Mouse (Mus musculus) stomach, embryonic 16.5 days (tissue): Measurements from ENCODE around the gene Phf19. TPM values are rescaled to one million over a fixed set of nuclear protein-coding genes. Genes with fewer than 3 reads are reported as not detected.
A peak's percentile ranks its signal among the peaks of the same experiment; 100 is the strongest.

Experiments used
- ATAC-seq: fragments of 200-750 bp; cut with Nextera tagmentation; 2 replicates; pipeline ENCODE4 v1.8.0; 2017; ENCODE audit warnings: moderate number of reproducible peaks, moderate TSS enrichment; ENCODE audit not compliant: insufficient read depth, low FRiP score
- H3K27ac ChIP-seq: fragments of 300-500 bp; sonication (generic); 2 replicates; pipeline ENCODE4 v1.5.1; 2014; ENCODE audit warnings: low read length
- H3K27me3 ChIP-seq: fragments of 300-500 bp; sonication (generic); 2 replicates; pipeline ENCODE4 v1.6.1; 2014; ENCODE audit warnings: low read length, control low read depth, mixed read lengths; ENCODE audit not compliant: control insufficient read depth, insufficient read depth
- H3K36me3 ChIP-seq: fragments of 300-500 bp; sonication (generic); 2 replicates; pipeline ENCODE4 v1.6.1; 2014; ENCODE audit warnings: low read length; ENCODE audit not compliant: control insufficient read depth, insufficient read depth
- H3K4me1 ChIP-seq: fragments of 300-500 bp; sonication (generic); 2 replicates; pipeline ENCODE4 v1.6.1; 2014; ENCODE audit warnings: low read length, control low read depth, mixed read lengths; ENCODE audit not compliant: control insufficient read depth, insufficient read depth
- H3K4me2 ChIP-seq: fragments of 300-500 bp; sonication (generic); 2 replicates; pipeline ENCODE4 v1.6.1; 2014; ENCODE audit warnings: low read depth, low read length, mixed read lengths
- H3K4me3 ChIP-seq: fragments of 300-500 bp; sonication (generic); replicated peaks from 2 replicates; pipeline ENCODE4 v1.5.1; 2014; ENCODE audit warnings: mild to moderate bottlenecking, low read length
- H3K9ac ChIP-seq: fragments of 300-500 bp; sonication (generic); 2 replicates; pipeline ENCODE4 v1.6.1; 2014; ENCODE audit warnings: low read length
- H3K9me3 ChIP-seq: fragments of 300-500 bp; sonication (generic); replicated peaks from 2 replicates; pipeline ENCODE4 v1.6.1; 2016; ENCODE audit warnings: low read length, control low read depth; ENCODE audit not compliant: control insufficient read depth
- WGBS: fragments of 180-500 bp; shearing (Covaris S2); extraction: QIAGEN DNeasy Blood & Tissue Kit; methylation state at CpG from one replicate; pipeline ENCODE4 v1.1.7; 2014; 5-methylcytosine and 5-hydroxymethylcytosine counted together
- polyA plus RNA-seq: library from polyadenylated mRNA; unstranded; fragments of >200 nt; fragmentation: Nextera tagmentation; extraction: Ambion mirVana; gene quantifications from 2 replicates; pipeline ENCODE4 v1.2.1, GENCODE M21; 2015

Phf19 gene
- polyA plus RNA-seq, 1 experiment from 2014 or later, result 7.6 TPM

DNA sequence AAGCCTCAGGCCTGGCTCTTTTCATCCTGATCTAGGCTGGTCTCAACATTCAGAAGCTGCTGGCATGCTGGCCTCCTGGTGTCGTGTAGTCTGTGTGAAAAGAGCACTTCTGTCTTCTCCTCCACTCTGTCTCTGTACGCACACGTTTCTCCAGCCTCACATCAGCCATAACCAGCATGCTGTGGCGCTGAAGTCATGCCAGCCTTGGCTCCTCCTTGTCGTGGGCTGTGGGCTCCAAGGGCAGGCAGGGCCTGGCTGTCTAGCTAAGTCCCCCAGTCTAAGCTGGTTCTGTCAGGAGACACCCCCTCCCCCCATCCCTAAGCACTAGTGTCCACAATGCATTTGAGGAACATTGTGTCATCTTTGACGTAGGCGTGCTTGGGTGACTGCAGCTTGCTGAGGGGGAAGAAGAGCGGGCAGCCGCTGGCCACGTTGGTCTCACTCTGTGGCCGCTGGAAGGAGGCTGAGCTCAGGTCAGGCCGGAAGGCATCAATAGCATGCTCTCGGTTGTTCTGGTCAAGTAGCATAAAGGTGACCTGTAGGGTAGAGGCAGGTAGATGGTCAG, 29.8 kb upstream of the Phf19 start:
- 74% methylated on average over 13 of the region's 13 CpGs for WGBS
- no peak for ATAC-seq

DNA sequence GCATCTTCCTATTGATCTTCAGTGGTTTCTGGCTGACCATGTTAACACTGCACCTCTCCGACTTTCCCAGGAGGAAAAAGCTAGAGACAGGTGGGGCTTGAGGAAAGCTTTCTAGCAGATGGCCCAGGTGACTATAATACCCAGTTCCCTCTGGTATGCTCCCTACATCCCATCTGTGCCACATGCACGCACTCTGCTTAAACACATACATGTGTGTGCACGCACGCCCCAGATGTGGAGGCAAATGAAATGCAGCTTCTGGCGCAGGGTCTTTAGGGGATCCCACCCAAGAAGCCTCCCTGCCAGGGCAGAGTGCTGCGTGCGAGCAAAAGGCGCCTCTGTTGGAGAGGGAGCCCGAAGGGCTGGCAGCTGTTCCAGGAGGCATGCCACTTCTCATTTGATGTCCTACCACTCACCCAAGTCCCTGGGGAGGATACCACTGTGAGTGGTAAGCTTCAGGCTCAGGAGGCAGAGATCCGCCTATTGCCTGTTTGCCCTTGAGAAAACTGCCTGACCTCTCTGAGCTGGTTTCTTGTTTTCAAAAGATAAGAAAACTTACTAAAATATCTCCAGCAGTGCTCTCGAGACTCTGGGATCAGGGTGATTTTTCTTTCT, 27.3 kb upstream of the Phf19 start:
- no peak for ATAC-seq
- no peaks in the 10 kb centered on the region for H3K36me3 ChIP-seq
- H3K4me2 ChIP-seq, result no peak overlapping the region
- H3K27me3 ChIP-seq, result no peaks in the 10 kb centered on the region
- peaks cover 7% of the 10 kb centered on the region for H3K4me1 ChIP-seq
- 77% methylated on average over 11 of the region's 11 CpGs for WGBS
- H3K9me3 ChIP-seq, result no peaks in the 10 kb centered on the region
- no peak overlapping the region for H3K9ac ChIP-seq
- no peak overlapping the region for H3K4me3 ChIP-seq
- H3K27ac ChIP-seq, result no peak overlapping the region

More for the DNA sequence above, 29.8 kb upstream of the Phf19 start:
- Histone ChIP-seq H3K4me2 (no peak overlapping the region), H3K27me3 (no peaks in the 10 kb centered on the region), H3K4me1 (peaks cover 2% of the 10 kb centered on the region; the same call in 1 of the 2 replicates), H3K9ac (no peak overlapping the region), H3K9me3 (no peaks in the 10 kb centered on the region), H3K36me3 (no peaks in the 10 kb centered on the region), H3K27ac (no peak overlapping the region), H3K4me3 (no peak overlapping the region)

DNA sequence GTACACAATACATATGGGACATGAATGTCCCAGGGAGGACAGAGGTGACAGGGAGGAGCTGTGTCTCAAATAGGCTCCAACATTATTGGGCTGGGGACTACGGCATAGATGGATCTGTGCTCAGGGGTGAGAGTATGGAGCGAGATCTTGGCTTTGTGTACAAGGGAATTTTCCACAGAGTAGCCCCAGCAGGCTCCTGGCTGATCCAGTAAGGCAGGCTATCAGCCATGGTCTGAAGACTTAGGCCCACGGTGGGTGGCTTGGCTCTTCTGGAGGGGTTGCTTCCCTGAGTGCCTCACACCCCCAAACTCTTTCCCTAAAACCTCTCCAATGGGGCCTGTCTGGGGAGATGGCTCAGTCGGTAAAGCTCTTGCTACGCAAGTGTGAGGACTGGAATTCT, 26.4 kb upstream of the Phf19 start:
- 82% methylated on average over 5 of the region's 5 CpGs for WGBS
- H3K27ac ChIP-seq, result no peak overlapping the region
- peaks cover 7% of the 10 kb centered on the region for H3K4me1 ChIP-seq
- no peaks in the 10 kb centered on the region for H3K36me3 ChIP-seq
- H3K9me3 ChIP-seq, result no peaks in the 10 kb centered on the region
- no peak overlapping the region for H3K4me3 ChIP-seq
- no peak for ATAC-seq
- H3K9ac ChIP-seq, result no peak overlapping the region
- H3K27me3 ChIP-seq, result no peaks in the 10 kb centered on the region
- no peak overlapping the region for H3K4me2 ChIP-seq

DNA sequence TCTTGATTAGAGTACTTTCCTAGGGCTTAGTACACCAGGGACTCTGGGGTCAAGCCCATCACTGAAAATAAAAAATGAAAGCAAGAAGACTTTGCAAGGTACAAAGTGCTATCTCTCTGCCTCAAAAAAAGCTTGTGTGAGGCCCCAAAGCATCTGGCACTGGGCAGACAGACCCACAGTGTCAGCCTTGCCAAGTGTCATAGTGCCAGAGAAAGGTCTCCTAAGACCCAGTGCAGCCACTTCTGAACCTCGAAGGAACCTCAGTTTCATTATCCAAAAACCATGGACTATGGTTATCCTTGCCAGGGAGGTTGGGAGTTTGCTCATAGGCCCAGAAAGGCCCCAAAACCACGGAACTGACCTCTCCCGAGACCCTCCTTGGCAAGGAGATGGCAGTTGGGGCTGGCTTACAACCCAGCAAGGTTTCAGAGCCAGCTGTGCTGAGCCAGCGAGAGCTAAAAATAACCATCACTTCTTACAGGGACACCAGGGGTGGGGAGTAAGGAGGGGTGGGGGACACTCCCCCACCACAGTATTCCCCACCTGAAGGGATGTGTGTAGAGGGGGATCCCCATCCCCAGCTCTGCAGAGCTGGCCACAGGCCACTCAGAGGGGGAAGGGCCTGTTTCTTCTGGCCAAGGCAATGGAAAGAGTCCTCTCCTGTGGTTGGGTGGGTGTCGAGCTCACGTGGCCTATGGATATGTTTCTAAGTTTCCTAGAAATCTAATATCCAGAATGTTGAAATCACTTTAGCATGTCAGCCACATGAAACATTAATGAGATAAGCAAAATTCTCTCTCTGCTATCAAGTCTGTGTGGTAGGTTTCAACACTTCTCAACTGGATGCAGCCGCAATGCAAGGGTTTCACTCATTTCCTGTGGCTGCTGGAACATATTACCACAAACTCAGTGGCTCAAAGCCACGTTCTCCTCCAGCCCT, 24.7 kb upstream of the Phf19 start:
- H3K36me3 ChIP-seq, result no peaks in the 10 kb centered on the region
- H3K4me1 ChIP-seq, result peaks cover 7% of the 10 kb centered on the region
- no peak overlapping the region for H3K4me2 ChIP-seq
- H3K27me3 ChIP-seq, result no peaks in the 10 kb centered on the region
- no peaks in the 10 kb centered on the region for H3K9me3 ChIP-seq
- H3K27ac ChIP-seq, result no peak overlapping the region
- WGBS, result 62% methylated on average over 8 of the region's 8 CpGs
- no peak for ATAC-seq
- no peak overlapping the region for H3K4me3 ChIP-seq
- H3K9ac ChIP-seq, result no peak overlapping the region

DNA sequence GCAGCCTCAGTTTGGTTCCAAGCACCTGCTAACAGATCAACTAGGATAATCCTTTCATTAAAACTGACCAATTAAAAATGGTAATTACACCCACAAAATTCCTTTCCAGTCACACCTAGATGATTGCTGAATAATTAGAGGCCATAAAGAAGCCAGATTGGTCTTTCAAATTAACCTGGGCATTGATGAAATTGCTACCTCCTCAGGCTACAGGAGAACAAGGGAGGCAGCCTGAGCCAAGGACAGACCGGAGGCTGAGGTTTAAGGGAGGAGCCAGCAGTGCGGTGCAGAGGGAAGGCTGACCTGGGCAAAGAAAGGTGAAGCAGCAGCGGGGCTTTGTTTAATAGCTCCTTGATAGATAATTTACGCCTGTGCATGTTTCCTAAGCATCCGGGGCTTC, 23.6 kb upstream of the Phf19 start:
- ATAC-seq, result no peak
- Histone ChIP-seq H3K4me3 (no peak overlapping the region), H3K27me3 (no peaks in the 10 kb centered on the region), H3K36me3 (no peaks in the 10 kb centered on the region), H3K9ac (no peak overlapping the region), H3K4me1 (peaks cover 7% of the 10 kb centered on the region), H3K9me3 (no peaks in the 10 kb centered on the region), H3K4me2 (no peak overlapping the region), H3K27ac (no peak overlapping the region)
- WGBS, result 30% methylated on average over 5 of the region's 5 CpGs

DNA sequence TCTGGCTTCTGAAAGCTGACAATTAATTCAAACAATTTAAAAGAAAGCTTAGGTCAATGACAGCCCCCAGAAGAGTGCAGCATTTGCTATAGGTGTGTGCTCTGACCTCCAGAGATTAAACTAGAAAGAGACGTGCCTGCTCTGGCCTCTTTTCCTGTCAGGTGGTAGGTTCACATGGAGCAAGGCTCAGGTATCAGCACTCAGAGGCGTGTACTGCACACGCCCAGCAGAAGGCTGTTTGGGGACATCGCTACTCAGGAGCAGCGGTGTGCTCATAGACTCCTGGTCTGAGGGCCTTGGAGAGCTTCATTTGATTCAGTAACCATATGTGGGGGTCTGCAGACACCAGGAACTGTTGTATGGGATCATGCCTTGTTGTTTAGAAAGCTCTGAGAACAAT, 13.5 kb upstream of the Phf19 start:
- no peaks in the 10 kb centered on the region for H3K27me3 ChIP-seq
- peak; percentile 58; the same call in 1 of the 2 replicates for ATAC-seq
- 47% methylated on average over 5 of the region's 5 CpGs for WGBS

DNA sequence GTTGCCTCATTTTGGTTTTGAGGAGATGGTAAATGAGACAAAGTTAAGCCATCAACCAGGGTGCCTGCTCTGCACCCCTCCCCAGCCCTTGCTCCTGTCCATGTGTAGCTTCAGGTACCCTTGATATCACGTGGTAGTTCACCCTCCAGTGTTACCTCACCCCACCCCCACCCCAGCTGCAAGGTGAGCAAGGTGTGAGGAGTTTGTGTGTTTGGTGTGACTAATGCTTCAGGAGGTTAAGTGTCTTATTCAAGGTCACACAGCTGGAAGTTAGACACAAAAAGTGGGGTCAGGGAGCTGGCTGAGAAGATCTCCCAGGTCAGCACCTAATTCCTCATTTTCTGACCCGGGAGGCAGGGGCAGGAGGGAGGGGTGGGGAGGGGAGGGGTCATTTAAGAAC, 8.9 kb upstream of the Phf19 start:
- no peak overlapping the region for H3K4me2 ChIP-seq
- no peak overlapping the region for H3K9ac ChIP-seq
- no peak overlapping the region for H3K4me3 ChIP-seq
- H3K27ac ChIP-seq, result no peak overlapping the region
- H3K27me3 ChIP-seq, result no peaks in the 10 kb centered on the region
- H3K4me1 ChIP-seq, result 0 out of 2 replicates have a peak, but pooled peaks cover 2% of the 10 kb centered on the region
- H3K36me3 ChIP-seq, result no peaks in the 10 kb centered on the region
- no peaks in the 10 kb centered on the region for H3K9me3 ChIP-seq
- 4% methylated on average over 2 of the region's 2 CpGs for WGBS
- no peak for ATAC-seq

More for the DNA sequence above, 13.5 kb upstream of the Phf19 start:
- Histone ChIP-seq H3K9me3 (no peaks in the 10 kb centered on the region), H3K4me3 (no peak overlapping the region), H3K4me2 (no peak overlapping the region), H3K36me3 (no peaks in the 10 kb centered on the region), H3K4me1 (0 out of 2 replicates have a peak, but pooled peaks cover 2% of the 10 kb centered on the region), H3K27ac (no peak overlapping the region), H3K9ac (no peak overlapping the region)

DNA sequence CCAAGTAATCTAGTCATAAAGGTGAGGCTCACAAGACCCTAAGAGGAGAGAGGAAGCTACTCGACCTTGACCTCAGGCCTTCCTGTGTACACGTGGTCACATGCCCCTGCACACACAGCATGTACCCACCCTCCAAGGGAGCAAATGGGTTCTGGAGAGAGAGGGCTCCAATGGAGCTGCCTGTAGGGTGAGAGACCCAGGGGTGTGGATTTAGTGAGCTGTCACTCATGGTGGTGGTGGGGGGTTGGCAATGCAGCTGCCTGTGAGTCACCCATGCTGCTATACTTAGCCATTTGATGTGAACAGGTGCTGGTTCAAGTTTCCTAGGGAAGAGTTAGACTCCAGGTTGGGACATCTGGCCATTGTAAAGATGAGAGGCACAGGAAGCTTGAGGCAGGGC, 6.3 kb upstream of the Phf19 start:
- Histone ChIP-seq H3K4me1 (no peaks in the 10 kb centered on the region), H3K9me3 (no peaks in the 10 kb centered on the region), H3K36me3 (no peaks in the 10 kb centered on the region), H3K4me3 (no peak overlapping the region), H3K4me2 (no peak overlapping the region), H3K9ac (no peak overlapping the region), H3K27me3 (no peaks in the 10 kb centered on the region), H3K27ac (no peak overlapping the region)
- ATAC-seq, result no peak
- WGBS, result 47% methylated on average over 2 of the region's 2 CpGs

DNA sequence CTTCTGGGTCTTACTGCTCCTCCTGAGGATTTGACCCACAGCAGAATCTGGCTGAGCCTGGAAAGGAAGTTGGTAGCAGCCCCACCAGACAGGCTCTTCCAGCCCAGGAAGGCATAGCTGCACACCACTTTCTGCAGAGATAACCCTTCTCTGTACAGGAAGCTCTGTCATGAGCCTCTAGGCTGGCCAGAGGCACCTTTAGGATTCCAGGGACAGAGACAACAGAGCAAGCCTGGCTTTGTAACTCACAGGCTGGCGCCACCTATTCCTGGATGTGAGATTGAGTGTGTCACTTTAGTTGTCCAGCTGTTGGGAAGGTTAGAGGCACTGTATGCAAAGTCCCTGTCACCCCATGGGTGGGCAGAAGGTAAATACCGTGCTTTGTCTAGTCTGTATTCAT, 1.3 kb upstream of the Phf19 start:
- Histone ChIP-seq H3K27me3 (no peaks in the 10 kb centered on the region), H3K4me2 (no peak overlapping the region), H3K9ac (no peak overlapping the region), H3K9me3 (no peaks in the 10 kb centered on the region), H3K36me3 (no peaks in the 10 kb centered on the region), H3K4me3 (no peak overlapping the region), H3K27ac (no peak overlapping the region), H3K4me1 (0 out of 2 replicates have a peak, but pooled peaks cover 4% of the 10 kb centered on the region)
- ATAC-seq, result no peak
- WGBS, result 52% methylated on average over 2 of the region's 2 CpGs
